Mouse (Mus musculus): ENCODE results near the gene Dnm3. TPM values are rescaled to one million over a fixed set of nuclear protein-coding genes. Genes with fewer than 3 reads are reported as not detected.
A peak's percentile ranks its signal among the peaks of the same experiment; 100 is the strongest.

The Dnm3 gene
- polyA plus RNA-seq, 1 experiment from 2014 or later: 8.3 TPM

DNA sequence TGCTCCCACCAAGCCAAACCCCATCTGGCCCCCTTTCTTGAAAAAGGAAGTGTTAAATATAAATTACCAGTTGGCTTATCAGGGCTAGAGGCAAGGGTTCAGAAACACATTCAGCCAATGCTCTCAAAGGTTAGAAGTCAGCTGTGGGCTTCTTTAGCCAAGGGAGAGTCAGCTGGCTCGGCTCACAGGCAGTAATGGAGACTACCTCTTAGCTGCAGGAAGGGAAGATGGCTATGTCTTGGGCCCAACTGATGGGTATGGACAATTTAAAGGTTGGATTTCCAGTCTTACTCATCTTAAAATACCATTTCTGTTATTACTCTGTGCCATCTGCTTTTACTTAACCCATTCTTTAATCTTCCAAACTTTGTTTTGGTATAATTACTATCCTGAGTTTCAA is 317.1 kb downstream of the Dnm3 start:
- no peak overlapping the region for H3K4me3 ChIP-seq (replicated peaks; ENCODE audit: low read depth, low read length)
- no peaks in the 10 kb centered on the region for H3K27me3 ChIP-seq (ENCODE audit: insufficient read depth, low read length)
- no peaks in the 10 kb centered on the region for H3K9me3 ChIP-seq (replicated peaks; ENCODE audit: low read length)
- no peak for TF ChIP-seq CTCF (IDR thresholded peaks at IDR 0.05; ENCODE audit: low read depth)
- no peak overlapping the region for H3K27ac ChIP-seq
- H3K4me2 ChIP-seq (ENCODE audit: low read length): no peak overlapping the region
- no peaks in the 10 kb centered on the region for H3K36me3 ChIP-seq (ENCODE audit: insufficient read depth, low read length)
- ATAC-seq (replicated peaks; ENCODE audit: low FRiP score, low read depth) (no peak), DNase-seq (ENCODE audit: low spot score) (peak; percentile 41)
- H3K4me1 ChIP-seq (replicated peaks; ENCODE audit: insufficient read depth, low read length): no peaks in the 10 kb centered on the region
- WGBS: 43% methylated on average over 1 of the region's 1 CpGs
- no peak overlapping the region for H3K9ac ChIP-seq (ENCODE audit: low read depth, low read length)

DNA sequence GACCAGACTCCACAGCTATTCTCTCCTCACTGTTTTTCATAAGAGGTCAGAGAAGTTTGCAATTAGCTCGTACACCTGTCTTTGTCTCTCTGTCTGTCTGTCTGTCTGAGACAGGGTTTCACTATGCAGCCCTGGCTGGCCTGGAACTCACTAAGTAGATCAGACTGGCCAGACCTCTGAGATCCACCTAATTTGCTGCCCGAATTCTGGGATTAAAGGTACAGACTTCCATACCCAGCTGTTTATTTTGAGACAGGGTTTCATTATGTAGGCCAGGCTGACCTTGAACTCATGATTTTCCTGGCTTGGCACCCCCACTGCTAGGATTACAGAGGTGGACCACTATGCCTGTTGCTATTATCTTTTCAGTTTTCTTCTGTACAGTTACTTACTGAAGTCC is 319.3 kb downstream of the Dnm3 start:
- WGBS: 78% methylated on average over 2 of the region's 2 CpGs
- Histone ChIP-seq H3K4me1 (replicated peaks; ENCODE audit: insufficient read depth, low read length) (no peaks in the 10 kb centered on the region), H3K36me3 (ENCODE audit: insufficient read depth, low read length) (no peaks in the 10 kb centered on the region), H3K9ac (ENCODE audit: low read depth, low read length) (no peak overlapping the region), H3K9me3 (replicated peaks; ENCODE audit: low read length) (no peaks in the 10 kb centered on the region), H3K27ac (no peak overlapping the region), H3K27me3 (ENCODE audit: insufficient read depth, low read length) (no peaks in the 10 kb centered on the region), H3K4me3 (replicated peaks; ENCODE audit: low read depth, low read length) (no peak overlapping the region), H3K4me2 (ENCODE audit: low read length) (no peak overlapping the region)
- ATAC-seq (replicated peaks; ENCODE audit: low FRiP score, low read depth): no peak
- DNase-seq (ENCODE audit: low spot score): no peak
- no peak for TF ChIP-seq CTCF (IDR thresholded peaks at IDR 0.05; ENCODE audit: low read depth)

DNA sequence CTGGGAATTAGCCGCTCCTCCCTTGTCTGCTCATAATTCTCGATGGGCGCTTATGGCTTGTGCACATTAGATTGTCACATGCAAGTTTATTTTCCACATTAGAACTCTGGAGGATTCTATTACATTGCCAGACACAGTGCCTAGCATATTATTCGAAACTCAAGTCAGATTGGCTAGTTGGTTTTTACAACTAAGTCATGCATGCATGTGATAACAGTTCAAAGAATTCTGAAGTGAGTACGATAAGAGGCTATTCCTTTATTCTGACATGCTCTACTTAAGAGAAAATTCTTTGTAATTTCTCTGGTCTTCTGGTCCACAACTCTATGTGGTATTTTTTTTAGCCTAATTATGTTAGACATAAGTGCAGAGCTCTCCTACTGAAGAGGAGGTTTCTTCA is 320.2 kb downstream of the Dnm3 start:
- no peaks in the 10 kb centered on the region for H3K27me3 ChIP-seq (ENCODE audit: insufficient read depth, low read length)
- H3K9me3 ChIP-seq (replicated peaks; ENCODE audit: low read length): no peaks in the 10 kb centered on the region
- no peak for DNase-seq (ENCODE audit: low spot score)
- no peak for ATAC-seq (replicated peaks; ENCODE audit: low FRiP score, low read depth)
- no peak for TF ChIP-seq CTCF (IDR thresholded peaks at IDR 0.05; ENCODE audit: low read depth)
- H3K4me1 ChIP-seq (replicated peaks; ENCODE audit: insufficient read depth, low read length): no peaks in the 10 kb centered on the region
- no peak overlapping the region for H3K4me2 ChIP-seq (ENCODE audit: low read length)
- 60% methylated on average over 5 of the region's 5 CpGs for WGBS
- no peak overlapping the region for H3K9ac ChIP-seq (ENCODE audit: low read depth, low read length)
- H3K27ac ChIP-seq: no peak overlapping the region
- no peak overlapping the region for H3K4me3 ChIP-seq (replicated peaks; ENCODE audit: low read depth, low read length)
- no peaks in the 10 kb centered on the region for H3K36me3 ChIP-seq (ENCODE audit: insufficient read depth, low read length)

DNA sequence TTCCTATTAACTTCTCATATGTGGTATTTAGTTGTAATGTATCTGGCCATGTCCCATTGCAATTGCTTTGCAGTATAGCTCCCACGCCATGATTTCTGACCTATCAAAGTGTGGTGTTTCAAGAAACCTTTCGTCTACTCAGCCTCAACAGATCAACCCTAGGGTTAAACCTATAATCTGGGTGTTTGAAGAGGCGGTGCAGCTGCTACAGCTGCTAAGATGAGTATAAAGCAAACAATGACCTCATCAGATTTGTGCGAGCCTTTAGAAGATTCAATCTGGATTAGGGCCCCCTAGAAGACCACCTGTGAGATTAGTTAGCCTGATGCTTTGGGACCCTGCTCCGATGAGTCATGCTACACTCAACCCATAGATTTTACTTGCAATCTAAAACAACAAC is 321.0 kb downstream of the Dnm3 start:
- Histone ChIP-seq H3K36me3 (ENCODE audit: insufficient read depth, low read length) (no peaks in the 10 kb centered on the region), H3K4me3 (replicated peaks; ENCODE audit: low read depth, low read length) (no peak overlapping the region), H3K9me3 (replicated peaks; ENCODE audit: low read length) (no peaks in the 10 kb centered on the region), H3K4me2 (ENCODE audit: low read length) (no peak overlapping the region), H3K27ac (no peak overlapping the region), H3K9ac (ENCODE audit: low read depth, low read length) (no peak overlapping the region), H3K4me1 (replicated peaks; ENCODE audit: insufficient read depth, low read length) (no peaks in the 10 kb centered on the region), H3K27me3 (ENCODE audit: insufficient read depth, low read length) (no peaks in the 10 kb centered on the region)
- no peak for TF ChIP-seq CTCF (IDR thresholded peaks at IDR 0.05; ENCODE audit: low read depth)
- ATAC-seq (replicated peaks; ENCODE audit: low FRiP score, low read depth): no peak
- no peak for DNase-seq (ENCODE audit: low spot score)
- 74% methylated on average over 5 of the region's 5 CpGs for WGBS

DNA sequence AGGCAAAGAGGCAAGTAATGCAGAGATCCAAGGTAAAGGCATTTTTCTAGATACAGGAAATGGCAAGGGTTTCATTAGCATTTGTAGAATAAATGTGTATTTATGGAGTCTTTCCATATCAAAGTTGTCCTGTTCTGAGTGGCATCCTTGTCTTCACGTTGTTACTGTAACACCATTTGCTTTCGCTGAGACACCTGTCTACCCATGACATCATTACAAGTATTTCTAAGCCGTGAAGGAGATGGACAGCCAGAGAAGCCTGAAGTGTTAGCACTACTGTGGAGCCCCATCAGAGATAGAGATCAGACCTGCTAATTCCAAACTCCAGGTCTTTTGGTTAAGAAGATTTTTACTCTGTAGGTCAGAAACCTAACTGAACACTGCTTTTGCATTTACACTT is 322.3 kb downstream of the Dnm3 start:
- no peak for ATAC-seq (replicated peaks; ENCODE audit: low FRiP score, low read depth)
- TF ChIP-seq CTCF (IDR thresholded peaks at IDR 0.05; ENCODE audit: low read depth): no peak
- H3K27me3 ChIP-seq (ENCODE audit: insufficient read depth, low read length): no peaks in the 10 kb centered on the region
- no peak for DNase-seq (ENCODE audit: low spot score)
- H3K27ac ChIP-seq: no peak overlapping the region
- no peak overlapping the region for H3K9ac ChIP-seq (ENCODE audit: low read depth, low read length)
- no peak overlapping the region for H3K4me2 ChIP-seq (ENCODE audit: low read length)
- H3K36me3 ChIP-seq (ENCODE audit: insufficient read depth, low read length): no peaks in the 10 kb centered on the region
- WGBS: 82% methylated on average over 3 of the region's 3 CpGs
- no peaks in the 10 kb centered on the region for H3K9me3 ChIP-seq (replicated peaks; ENCODE audit: low read length)
- H3K4me3 ChIP-seq (replicated peaks; ENCODE audit: low read depth, low read length): no peak overlapping the region
- H3K4me1 ChIP-seq (replicated peaks; ENCODE audit: insufficient read depth, low read length): no peaks in the 10 kb centered on the region

DNA sequence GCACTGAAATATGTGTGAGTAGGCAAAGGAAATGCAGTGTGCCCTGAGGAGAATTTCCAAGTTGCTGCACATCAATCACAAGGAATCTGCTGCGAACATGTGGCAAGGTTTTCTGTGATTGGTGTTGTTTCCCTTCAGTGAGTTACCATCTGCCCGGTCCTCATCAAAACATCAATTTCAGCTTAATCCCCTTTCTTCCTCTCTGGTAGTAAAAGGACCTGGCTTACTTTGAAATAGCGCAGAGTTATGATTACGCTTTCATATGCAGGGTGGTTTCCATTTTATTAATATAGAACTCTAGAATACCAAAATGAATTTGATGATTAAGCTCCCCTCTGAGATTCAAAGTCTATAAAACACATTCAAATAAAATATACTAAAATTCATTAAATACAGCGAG is 324.7 kb downstream of the Dnm3 start:
- DNase-seq (ENCODE audit: low spot score): no peak
- no peak for ATAC-seq (replicated peaks; ENCODE audit: low FRiP score, low read depth)
- Histone ChIP-seq H3K27ac (no peak overlapping the region), H3K36me3 (ENCODE audit: insufficient read depth, low read length) (no peaks in the 10 kb centered on the region), H3K9ac (ENCODE audit: low read depth, low read length) (no peak overlapping the region), H3K27me3 (ENCODE audit: insufficient read depth, low read length) (no peaks in the 10 kb centered on the region), H3K4me3 (replicated peaks; ENCODE audit: low read depth, low read length) (no peak overlapping the region), H3K4me2 (ENCODE audit: low read length) (no peak overlapping the region), H3K9me3 (replicated peaks; ENCODE audit: low read length) (no peaks in the 10 kb centered on the region), H3K4me1 (replicated peaks; ENCODE audit: insufficient read depth, low read length) (no peaks in the 10 kb centered on the region)
- no peak for TF ChIP-seq CTCF (IDR thresholded peaks at IDR 0.05; ENCODE audit: low read depth)
- WGBS: 79% methylated on average over 5 of the region's 5 CpGs

DNA sequence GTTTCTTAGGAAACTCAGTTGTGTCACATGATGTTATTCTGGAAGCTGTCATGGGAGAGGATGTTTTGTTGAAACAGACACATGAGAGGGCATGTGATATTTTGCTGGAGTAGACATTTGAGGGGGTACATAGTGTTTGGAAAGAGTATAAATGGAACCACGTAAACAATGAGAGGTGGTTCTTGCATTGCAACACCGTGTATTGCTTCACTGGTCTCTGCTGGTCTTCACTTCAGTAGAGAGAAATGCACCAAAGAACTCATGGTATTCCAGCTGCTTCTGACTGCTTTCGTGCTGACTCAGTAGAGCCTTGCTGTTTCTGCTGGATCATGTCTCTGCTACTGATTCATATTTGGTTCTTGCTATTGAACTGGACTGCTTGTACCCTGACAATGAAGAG is 328.1 kb downstream of the Dnm3 start:
- H3K4me3 ChIP-seq (replicated peaks; ENCODE audit: low read depth, low read length): no peak overlapping the region
- DNase-seq (ENCODE audit: low spot score): no peak

More for the DNA sequence above, 328.1 kb downstream of the Dnm3 start:
- Histone ChIP-seq H3K9ac (ENCODE audit: low read depth, low read length) (no peak overlapping the region), H3K9me3 (replicated peaks; ENCODE audit: low read length) (no peaks in the 10 kb centered on the region), H3K4me1 (replicated peaks; ENCODE audit: insufficient read depth, low read length) (no peaks in the 10 kb centered on the region), H3K27ac (no peak overlapping the region), H3K27me3 (ENCODE audit: insufficient read depth, low read length) (no peaks in the 10 kb centered on the region), H3K4me2 (ENCODE audit: low read length) (no peak overlapping the region), H3K36me3 (ENCODE audit: insufficient read depth, low read length) (no peaks in the 10 kb centered on the region)
- TF ChIP-seq CTCF (IDR thresholded peaks at IDR 0.05; ENCODE audit: low read depth): no peak
- WGBS: 94% methylated on average over 3 of the region's 3 CpGs
- ATAC-seq (replicated peaks; ENCODE audit: low FRiP score, low read depth): no peak

Measured in kidney, postnatal 0 days (tissue).